In genomic region chr15:89326441-89326840, GRCm38 (mm10) we compare ENCODE assay signal across 22 mouse cellular contexts. TPM values are rescaled to one million over a fixed set of nuclear protein-coding genes. Genes with fewer than 3 reads are reported as not detected.
DNase-seq lines count a peak whose midpoint lies in the region; ATAC-seq and TF ChIP-seq lines count a peak whose summit lies in the region.
"Had no signal": no experiment of that assay in that cellular context is flagged by ENCODE, and none has a peak within 500 bp of the region (broad histone marks: within the 10 kb centered on the region; RNA-seq: fewer than 3 reads in every experiment).

No protein-coding gene starts in this region.

- H3K79me2 ChIP-seq in myocyte (ENCODE audit: control insufficient read depth, insufficient read depth) = no peaks in the 10 kb centered on the region

- TF ChIP-seq POLR2A in kidney, adult 2 months (IDR thresholded peaks at IDR 0.05; ENCODE audit: low read depth, low read length) = no peak
- TF ChIP-seq POLR2A in myocyte (IDR thresholded peaks at IDR 0.05; ENCODE audit: insufficient read length, low read depth) = peak; percentile 27

- no peak for ATAC-seq in kidney, embryonic 15.5 days (replicated peaks; ENCODE audit: low FRiP score)
- ATAC-seq: forebrain, embryonic 16.5 days; hindbrain, embryonic 16.5 days had no signal

- H3K4me2 ChIP-seq in kidney, embryonic 15.5 days = no peak overlapping the region
- no peak overlapping the region for H3K4me2 ChIP-seq in myocyte (ENCODE audit: low read depth)
- H3K4me2 ChIP-seq: embryonic facial prominence, embryonic 13.5 days; forebrain, embryonic 12.5 days; heart, embryonic 11.5 days had no signal

- H3K4me1 ChIP-seq in kidney, adult 2 months (ENCODE audit: control insufficient read depth, insufficient read depth, low read length) = no peaks in the 10 kb centered on the region; the same call in 1 of the 2 replicates
- peaks cover 8% of the 10 kb centered on the region for H3K4me1 ChIP-seq in kidney, embryonic 15.5 days

- no peak for TF ChIP-seq CTCF in kidney, adult 2 months (conservative IDR thresholded peaks at IDR 0.05; ENCODE audit: insufficient read depth, insufficient read length, low read depth, low read length)

- H3K27me3 ChIP-seq in kidney, adult 2 months (replicated peaks; ENCODE audit: control insufficient read depth, insufficient read depth, low read length) = no peaks in the 10 kb centered on the region
- H3K27me3 ChIP-seq in kidney, embryonic 15.5 days = peaks cover 14% of the 10 kb centered on the region; the same call in 1 of the 2 replicates
- H3K27me3 ChIP-seq in myocyte (ENCODE audit: control insufficient read depth, insufficient read depth, insufficient read length) = no peaks in the 10 kb centered on the region

- H3ac ChIP-seq in myocyte (ENCODE audit: control insufficient read depth, insufficient read length) = no peak overlapping the region

- H3K9me3 ChIP-seq in kidney, embryonic 15.5 days (replicated peaks) = no peaks in the 10 kb centered on the region
- H3K9me3 ChIP-seq: embryonic facial prominence, embryonic 13.5 days; forebrain, embryonic 12.5 days; hindbrain, embryonic 10.5 days had no signal

- no peaks in the 10 kb centered on the region for H3K36me3 ChIP-seq in kidney, adult 2 months (ENCODE audit: control insufficient read depth, insufficient read depth, low read length)
- no peaks in the 10 kb centered on the region for H3K36me3 ChIP-seq in kidney, embryonic 15.5 days
- no peaks in the 10 kb centered on the region for H3K36me3 ChIP-seq in myocyte (ENCODE audit: control insufficient read depth, insufficient read depth)
- H3K36me3 ChIP-seq: embryonic facial prominence, embryonic 13.5 days; forebrain, embryonic 12.5 days; hindbrain, embryonic 10.5 days had no signal

- H3K4me3 ChIP-seq in kidney, adult 2 months (ENCODE audit: insufficient read depth, low read depth, low read length) = no peak overlapping the region
- H3K4me3 ChIP-seq in kidney, embryonic 15.5 days (replicated peaks) = no peak overlapping the region
- no peak overlapping the region for H3K4me3 ChIP-seq in myocyte
- H3K4me3 ChIP-seq: embryonic facial prominence, embryonic 13.5 days; forebrain, embryonic 12.5 days; heart, adult 2 months; hindbrain, embryonic 10.5 days had no signal

- peak overlapping the region; percentile 42; the same call in 1 of the 2 replicates for H3K27ac ChIP-seq in kidney, adult 2 months (ENCODE audit: insufficient read depth, low read depth, low read length)
- no peak overlapping the region for H3K27ac ChIP-seq in kidney, embryonic 15.5 days
- H3K27ac ChIP-seq: embryonic facial prominence, embryonic 13.5 days; forebrain, embryonic 12.5 days; heart, adult 2 months; hindbrain, embryonic 10.5 days had no signal

- WGBS in kidney, adult 2 months = 36% methylated on average over 5 of the region's 5 CpGs
- 46% methylated on average over 5 of the region's 5 CpGs for WGBS in kidney, embryonic 15.5 days

- peak; percentile 90 for DNase-seq in kidney, adult 2 months
- peak; percentile 89 for DNase-seq in kidney, adult 9 months
- DNase-seq in kidney, postnatal 14 days = peak; percentile 83
- no peak for DNase-seq in testis, postnatal 10 days (ENCODE audit: low spot score)
- DNase-seq in T-cell, adult 2 months (ENCODE audit: low spot score) = no peak
- DNase-seq: adrenal gland, postnatal 10 days; cerebellum, adult 11 months; cerebellum, adult 9-10 months; cerebellum, postnatal 25 days; gastrocnemius, postnatal 10 days; heart, adult 2 months had no signal

- H3K9ac ChIP-seq in kidney, embryonic 15.5 days = no peak overlapping the region
- H3K9ac ChIP-seq: embryonic facial prominence, embryonic 13.5 days; forebrain, embryonic 12.5 days had no signal

TF ChIP-seq in myocyte, 11 proteins besides CTCF, POLR2A, EP300 and RAD21:
- no peak for TF ChIP-seq CEBPB (IDR thresholded peaks at IDR 0.05; ENCODE audit: insufficient read depth, poor library complexity, severe bottlenecking)
- TF ChIP-seq TCF12 (IDR thresholded peaks at IDR 0.05; ENCODE audit: insufficient read depth, poor library complexity, severe bottlenecking) = no peak
- peak; percentile 83 for TF ChIP-seq POLR2AphosphoS2 (IDR thresholded peaks at IDR 0.05; ENCODE audit: insufficient read length, low read depth)
- TF ChIP-seq USF1 (IDR thresholded peaks at IDR 0.05; ENCODE audit: low read depth) = no peak
- TF ChIP-seq MYOG (IDR thresholded peaks at IDR 0.05; ENCODE audit: control insufficient read depth in 1 of 3, insufficient read depth in 1 of 3, insufficient read length in 2 of 3, low read depth in 2 of 3) = no peak

RNA-seq across cellular contexts. Expression of gene Adm2, which starts 3.9 kb away (rescaled TPM):
- 12.1 and 13.4 TPM in 2 replicates for polyA plus RNA-seq in kidney, adult 2 months (2012; rRNA removed)
- polyA plus RNA-seq in kidney, embryonic 15.5 days (2015; fragmentation: Nextera tagmentation; extraction: Ambion mirVana) = 0.71 and 0.74 TPM in 2 replicates
- 71.1 TPM for polyA plus RNA-seq in myocyte (2012; fragmentation: generic; extraction: Trizol)
- polyA plus RNA-seq: brain, embryonic 14.5 days; embryonic facial prominence, embryonic 13.5 days; forebrain, embryonic 12.5 days; forebrain, embryonic 16.5 days; frontal cortex, adult 2 months; heart, adult 2 months; hindbrain, embryonic 16.5 days had no signal

RNA-seq across cellular contexts. Expression of gene Miox, which starts 7.8 kb away (rescaled TPM):
- 7,787 and 8,230 TPM in 2 replicates for polyA plus RNA-seq in kidney, adult 2 months (2012; rRNA removed)
- 6.8 and 7.1 TPM in 2 replicates for polyA plus RNA-seq in kidney, embryonic 15.5 days (2015; fragmentation: Nextera tagmentation; extraction: Ambion mirVana)
- polyA plus RNA-seq in myocyte (2012; fragmentation: generic; extraction: Trizol) = 0.04 TPM
- polyA plus RNA-seq: brain, embryonic 14.5 days; embryonic facial prominence, embryonic 13.5 days; forebrain, embryonic 12.5 days; forebrain, embryonic 16.5 days; frontal cortex, adult 2 months; heart, adult 2 months; heart, embryonic 11.5 days; heart, embryonic 16.5 days; hindbrain, embryonic 10.5 days; hindbrain, embryonic 16.5 days had no signal

RNA-seq across cellular contexts. Expression of gene Sbf1, which starts 11.3 kb away (rescaled TPM):
- 174 and 184 TPM in 2 replicates for polyA plus RNA-seq in kidney, adult 2 months (2012; rRNA removed)
- polyA plus RNA-seq in kidney, embryonic 15.5 days (2015; fragmentation: Nextera tagmentation; extraction: Ambion mirVana) = 42.6 and 51.4 TPM in 2 replicates
- 222 TPM for polyA plus RNA-seq in myocyte (2012; fragmentation: generic; extraction: Trizol)

RNA-seq across cellular contexts. Expression of gene Lmf2, which starts 29.0 kb away (rescaled TPM):
- polyA plus RNA-seq in kidney, adult 2 months (2012; rRNA removed) = 40.2 and 43.7 TPM in 2 replicates
- 54.1 and 67.9 TPM in 2 replicates for polyA plus RNA-seq in kidney, embryonic 15.5 days (2015; fragmentation: Nextera tagmentation; extraction: Ambion mirVana)
- 96.5 TPM for polyA plus RNA-seq in myocyte (2012; fragmentation: generic; extraction: Trizol)

RNA-seq across cellular contexts. Expression of gene Ncaph2, which starts 29.1 kb away (rescaled TPM):
- polyA plus RNA-seq in kidney, adult 2 months (2012; rRNA removed) = 111 and 124 TPM in 2 replicates
- 147 and 155 TPM in 2 replicates for polyA plus RNA-seq in kidney, embryonic 15.5 days (2015; fragmentation: Nextera tagmentation; extraction: Ambion mirVana)
- polyA plus RNA-seq in myocyte (2012; fragmentation: generic; extraction: Trizol) = 182 TPM

Comparison
In these comparisons a context has a peak if more than half of its experiments do, and no peak if none do; other contexts are left out.
1. RNA of gene Miox, which starts 7.8 kb away (polyA plus RNA-seq): 7,787 to 8,230 TPM in kidney, adult 2 months; 6.8 to 7.1 TPM in kidney, embryonic 15.5 days and 0.04 TPM in myocyte (single experiment); every median in the first group is over 100 times any median in the second.
2. DNase-seq: peak in kidney, adult 2 months (single experiment), kidney, adult 9 months (single experiment) and kidney, postnatal 14 days (single experiment); none in testis, postnatal 10 days (single experiment) and T-cell, adult 2 months (single experiment).